Mouse (Mus musculus) Muller cell, postnatal 12 days (primary cell): ENCODE data around the gene BC035044.
"Not testable (repeated sequence)": the region's sequence is repeated elsewhere in the genome, so short reads cannot be mapped to it uniquely, and the experiment has no call there.

Source experiments
- DNase-seq: peaks from one replicate; pipeline ENCODE4 v3.0.0-alpha.2; 2015; ENCODE audit errors: inconsistent ontology term

Gene BC035044

GRCm38 (mm10) chr6:128890948-128891355, at the start of gene BC035044:
Gene BC035044 (minus strand): TSS chr6:128891126.
- DNase-seq, result no peak

DNA sequence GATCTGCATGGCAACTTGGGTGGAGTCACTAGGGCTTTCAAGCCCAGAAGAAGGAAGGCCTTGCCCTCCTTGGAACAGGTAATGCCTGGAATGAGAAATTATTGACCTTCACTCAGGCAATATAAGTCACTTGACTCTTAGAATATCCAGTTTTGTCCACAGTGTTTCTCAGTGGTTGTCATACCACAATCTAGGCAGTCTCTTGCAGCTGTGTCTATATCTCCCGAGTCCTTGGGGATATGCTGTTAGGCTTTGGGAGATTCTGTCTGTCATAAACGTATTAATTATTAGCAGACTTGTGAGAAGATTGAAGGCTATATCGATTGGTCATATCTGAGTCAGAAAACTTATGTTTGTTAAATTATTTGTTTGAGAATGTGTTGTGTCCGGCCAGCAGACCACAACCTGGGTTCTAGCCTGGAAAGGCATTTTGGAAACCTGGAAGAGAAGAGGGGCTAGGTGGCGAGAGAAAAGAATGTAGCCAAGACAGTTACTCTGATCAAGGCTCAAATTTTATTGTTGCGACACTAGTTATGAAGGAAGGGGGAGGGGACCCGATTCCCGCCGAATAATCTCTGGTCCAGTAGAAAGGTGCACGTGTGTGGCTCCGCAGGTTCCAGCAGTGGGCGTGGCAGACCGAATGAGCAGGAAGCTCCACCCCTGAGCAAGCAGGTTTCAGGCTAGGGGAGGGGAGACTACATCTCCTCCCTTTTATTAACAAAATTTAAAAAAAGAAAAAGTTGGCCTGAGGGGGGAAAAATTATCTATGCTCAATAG, 45.2 kb upstream of the BC035044 start:
- not testable (repeated sequence) for DNase-seq

DNA sequence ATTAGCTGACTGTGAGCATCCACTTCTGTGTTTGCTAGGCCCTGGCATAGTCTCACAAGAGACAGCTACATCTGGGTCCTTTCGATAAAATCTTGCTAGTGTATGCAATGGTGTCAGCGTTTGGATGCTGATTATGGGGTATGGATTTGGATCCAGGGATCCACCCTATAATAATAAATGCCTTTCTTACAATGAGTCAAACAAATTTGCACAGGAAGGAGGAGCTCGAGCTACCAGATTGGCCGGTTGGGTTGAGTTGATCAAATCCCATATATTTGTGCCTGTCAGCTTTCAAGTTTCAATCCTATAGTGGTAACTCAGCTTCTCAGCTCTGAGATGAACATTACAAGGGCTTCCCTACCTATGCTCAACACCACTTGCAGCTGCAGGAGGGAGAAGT, 43.2 kb upstream of the BC035044 start, which contains the start of gene Clec2g:
Gene Clec2g, plus strand, starts transcription at position 301 of the 400 bp plus-strand sequence.
- DNase-seq, result not testable (repeated sequence)

- DNase-seq, result no peak
Measured at GRCm38 (mm10) chr6:128933050-128933449, 42.1 kb upstream of the BC035044 start.

GRCm38 (mm10) chr6:128917322-128917721, 26.4 kb upstream of the BC035044 start:
- DNase-seq, result no peak

GRCm38 (mm10) chr6:128913598-128914254, 22.8 kb upstream of the BC035044 start:
- DNase-seq, result no peak

DNA sequence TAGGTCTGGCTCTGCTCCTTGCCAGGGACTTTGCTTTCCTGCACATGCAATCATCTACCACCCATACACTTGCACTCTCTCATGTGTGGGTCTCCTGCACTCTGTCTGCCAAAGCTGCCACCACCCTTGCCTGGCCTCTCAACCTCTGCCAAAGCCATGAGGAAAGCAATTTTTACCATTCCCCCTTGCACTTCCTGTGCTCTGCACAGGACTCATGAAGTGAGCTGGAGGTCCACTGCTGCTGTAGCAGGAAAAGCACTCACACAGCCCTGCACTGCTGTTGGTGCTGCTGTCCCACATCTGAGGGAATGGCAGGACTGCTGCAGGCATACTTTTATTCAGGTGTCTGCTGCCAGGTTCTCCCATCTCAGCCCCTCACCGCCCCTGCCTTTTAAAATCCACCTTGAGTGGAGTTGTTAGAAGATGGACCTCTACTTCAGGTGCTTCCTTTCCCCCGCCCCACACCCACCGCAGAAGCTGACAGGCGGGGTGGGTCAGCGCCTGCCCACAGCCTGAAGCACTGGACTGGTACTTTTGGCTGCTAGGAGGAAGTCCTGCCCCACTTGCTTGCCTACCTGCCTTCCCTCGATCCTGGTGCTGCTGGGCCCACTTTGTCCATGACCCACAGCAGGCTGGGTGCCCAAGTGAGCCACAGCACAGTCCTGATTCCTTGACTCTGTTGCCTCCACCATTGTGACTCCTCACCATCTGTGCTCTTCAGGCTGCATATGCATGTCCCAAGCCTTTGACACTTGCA, 10.0 kb upstream of the BC035044 start:
- DNase-seq, result not testable (repeated sequence)

GRCm38 (mm10) chr6:128900044-128900443, 9.1 kb upstream of the BC035044 start:
- no peak for DNase-seq

- DNase-seq, result no peak
Measured at GRCm38 (mm10) chr6:128895404-128896001, 4.6 kb upstream of the BC035044 start.

GRCm38 (mm10) chr6:128888834-128889233, 2.1 kb downstream of the BC035044 start:
- no peak for DNase-seq

GRCm38 (mm10) chr6:128887091-128887790, 3.7 kb downstream of the BC035044 start, which contains the start of gene Clec2i:
Gene Clec2i (plus strand): TSS chr6:128887588.
- DNase-seq, result not testable (repeated sequence)

DNA sequence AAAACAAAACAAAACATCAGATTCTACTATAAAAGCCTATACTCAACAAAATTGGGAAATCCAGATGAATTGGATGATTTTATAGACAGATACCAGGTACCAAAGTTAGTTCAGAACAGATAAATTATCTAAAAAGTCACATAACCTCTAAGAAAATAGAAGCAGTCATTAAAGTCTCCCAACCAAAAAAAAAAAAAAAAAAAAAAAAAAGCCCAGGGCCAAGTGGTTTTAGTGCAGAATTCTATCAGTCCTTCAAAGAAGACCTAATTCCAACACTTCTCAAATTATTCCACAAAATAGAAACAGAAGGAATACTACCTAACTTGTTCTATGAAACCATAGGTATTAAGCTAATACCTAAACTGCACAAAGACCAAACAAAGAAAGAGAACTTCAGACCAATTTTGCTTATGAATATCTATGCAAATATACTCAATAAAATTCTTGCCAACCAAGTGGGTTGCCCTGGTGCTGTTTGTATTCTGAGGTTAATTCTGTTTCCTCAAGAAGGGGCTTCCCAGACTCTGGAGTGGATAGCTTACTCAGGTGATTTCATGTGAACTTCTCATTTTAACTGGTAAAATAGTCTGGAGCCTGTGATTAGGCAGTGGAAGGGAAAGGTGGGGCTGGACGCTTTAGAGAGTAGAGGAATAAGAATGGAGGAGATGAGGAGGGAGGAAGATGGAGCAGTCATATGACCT, 18.9 kb downstream of the BC035044 start:
- no peak for DNase-seq

DNA sequence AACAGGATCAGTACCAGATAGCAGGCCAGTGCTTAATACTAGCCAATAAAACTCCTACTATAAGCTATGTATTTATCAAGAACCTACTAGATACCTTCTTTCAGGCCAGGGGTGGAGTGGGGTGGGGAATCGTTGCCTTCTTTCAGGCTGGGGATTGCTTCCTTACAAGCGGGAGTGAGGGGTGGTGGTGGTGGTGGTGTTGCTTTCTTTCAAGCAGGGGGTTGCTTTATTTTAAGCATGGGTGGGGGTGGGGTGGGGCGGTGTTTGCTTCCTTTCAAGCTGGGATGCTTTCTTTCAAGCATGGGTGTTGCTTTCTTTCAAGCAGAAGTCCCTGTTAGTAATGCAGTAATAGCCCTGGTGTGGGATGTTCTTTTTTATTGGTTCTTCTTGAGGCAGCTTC, 22.1 kb downstream of the BC035044 start:
- DNase-seq, result no peak

GRCm38 (mm10) chr6:128857976-128858375, 33.0 kb downstream of the BC035044 start:
- no peak for DNase-seq

DNA sequence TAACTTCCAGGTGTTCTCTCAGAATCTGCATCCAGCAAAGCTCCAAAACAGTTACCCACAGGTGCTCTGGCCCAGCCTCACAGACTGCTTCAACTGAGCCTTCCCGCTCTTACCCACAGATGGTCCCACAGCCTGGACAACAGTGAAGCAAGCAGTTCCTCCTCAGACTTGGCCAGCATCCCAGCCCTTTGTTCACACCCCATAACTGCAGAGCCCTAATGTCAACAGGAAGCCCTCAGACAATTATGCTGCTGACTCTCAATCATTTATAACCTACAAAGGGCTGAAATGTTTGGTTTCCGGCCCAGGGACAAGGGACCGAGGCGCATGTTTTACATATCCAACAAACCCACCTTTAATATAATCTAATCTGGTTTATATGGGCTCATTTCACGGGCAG, 34.7 kb downstream of the BC035044 start:
- peak; percentile 71 for DNase-seq

DNA sequence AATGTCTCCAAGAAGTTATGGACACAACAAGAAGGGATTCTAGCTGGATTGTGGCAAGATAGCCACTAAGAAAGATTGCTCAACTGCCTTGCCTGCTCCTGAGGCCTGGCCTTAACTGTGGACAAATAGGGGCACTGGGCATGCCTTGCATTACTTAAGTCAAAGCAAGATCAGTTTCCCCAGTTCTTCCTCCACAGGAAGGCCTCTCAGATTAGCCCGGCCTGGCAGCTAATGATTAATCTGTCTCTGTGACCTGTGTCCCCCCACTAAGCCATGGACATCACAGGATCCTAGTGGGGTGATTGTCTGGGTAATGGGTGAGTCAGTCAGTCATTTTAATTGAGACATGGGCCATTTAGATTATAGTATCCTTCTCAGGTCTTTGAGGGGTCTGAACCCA, 35.4 kb downstream of the BC035044 start:
- DNase-seq, result no peak

DNA sequence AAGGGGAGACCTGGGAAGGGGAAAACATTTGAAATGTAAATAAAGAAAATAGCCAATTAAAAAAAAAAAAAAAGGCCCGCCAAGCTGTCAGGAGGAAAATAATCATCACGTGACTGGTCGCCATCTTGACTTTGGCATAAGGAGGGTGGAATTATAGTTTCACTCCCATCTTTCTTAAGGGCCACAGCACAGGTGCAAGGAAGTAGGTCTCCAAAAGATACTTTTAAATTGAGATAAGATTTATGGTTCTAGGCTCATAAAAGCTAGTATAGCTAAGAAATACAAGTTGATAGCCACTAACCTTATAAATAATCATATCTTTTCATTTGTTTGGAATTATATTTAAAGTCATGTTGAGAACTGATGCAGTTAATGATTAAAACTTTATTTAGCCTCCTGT, 36.0 kb downstream of the BC035044 start:
- DNase-seq, result no peak

GRCm38 (mm10) chr6:128854024-128854820, 36.7 kb downstream of the BC035044 start:
- DNase-seq, result peak; percentile 50

- DNase-seq, result no peak
Measured at GRCm38 (mm10) chr6:128852766-128853165, 38.2 kb downstream of the BC035044 start.

DNA sequence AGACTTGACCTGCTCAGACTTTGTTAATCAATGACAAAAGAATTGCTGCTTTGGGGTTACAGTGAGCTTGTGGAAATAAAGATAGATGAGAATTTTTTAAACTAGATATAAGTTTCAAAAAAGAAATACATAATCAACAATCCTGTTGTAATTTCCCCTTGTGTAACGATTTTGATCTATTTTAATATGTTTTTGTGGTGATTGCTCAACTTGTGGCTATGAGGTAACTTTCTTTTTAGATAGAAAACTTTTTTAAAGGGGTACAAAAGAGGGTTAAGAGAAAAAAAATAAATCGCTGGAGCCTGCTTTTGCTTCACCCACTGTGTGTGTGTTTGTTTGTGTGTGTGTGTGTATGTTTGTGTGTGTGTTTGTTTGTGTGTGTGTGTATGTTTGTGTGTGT, 39.8 kb downstream of the BC035044 start:
- DNase-seq, result no peak
